Mouse (Mus musculus): ENCODE data around the gene Spata20. TPM values are rescaled to one million over a fixed set of nuclear protein-coding genes. Genes with fewer than 3 reads are reported as not detected.

Gene Spata20
- polyA plus RNA-seq, 1 experiment = not detected

DNA sequence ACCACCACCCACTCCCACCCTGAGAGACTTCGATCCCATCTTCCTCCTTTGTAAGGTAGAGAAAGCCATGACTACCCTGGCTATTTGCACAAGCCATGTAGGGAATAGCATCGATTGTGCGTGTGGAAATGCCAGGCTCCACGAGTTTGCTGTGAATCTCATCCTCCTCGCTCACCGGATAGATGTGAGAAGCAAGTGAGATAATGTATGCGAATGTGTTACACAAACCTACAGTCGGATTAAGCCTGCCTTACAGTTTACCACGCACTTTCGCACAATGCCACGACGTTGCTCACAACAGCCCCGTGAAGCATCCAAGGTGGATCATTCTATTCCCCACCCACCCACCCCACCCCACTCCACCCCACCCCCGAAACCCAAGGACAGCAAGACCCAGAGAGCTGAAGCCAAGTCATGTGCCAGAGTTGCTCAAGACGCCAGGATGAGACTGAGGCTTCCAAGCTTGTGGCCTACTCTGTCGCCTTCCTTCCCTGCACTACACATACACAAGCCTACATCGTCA lies 19.6 kb downstream of the Spata20 start:
- peaks cover 58% of the 10 kb centered on the region for H3K4me1 ChIP-seq (ENCODE audit: control insufficient read depth, insufficient read depth, low read length)
- H3K4me3 ChIP-seq (ENCODE audit: insufficient read depth, low read depth, low read length) = no peak overlapping the region
- no peak for TF ChIP-seq POLR2A (IDR thresholded peaks at IDR 0.05; ENCODE audit: insufficient read depth, low read depth, low read length)
- no peak for TF ChIP-seq CTCF (IDR thresholded peaks at IDR 0.05; ENCODE audit: insufficient read depth, low read depth, low read length)
- 59% methylated on average over 17 of the region's 17 CpGs for WGBS
- no peak overlapping the region for H3K27ac ChIP-seq (ENCODE audit: insufficient read depth, low read depth, low read length)

DNA sequence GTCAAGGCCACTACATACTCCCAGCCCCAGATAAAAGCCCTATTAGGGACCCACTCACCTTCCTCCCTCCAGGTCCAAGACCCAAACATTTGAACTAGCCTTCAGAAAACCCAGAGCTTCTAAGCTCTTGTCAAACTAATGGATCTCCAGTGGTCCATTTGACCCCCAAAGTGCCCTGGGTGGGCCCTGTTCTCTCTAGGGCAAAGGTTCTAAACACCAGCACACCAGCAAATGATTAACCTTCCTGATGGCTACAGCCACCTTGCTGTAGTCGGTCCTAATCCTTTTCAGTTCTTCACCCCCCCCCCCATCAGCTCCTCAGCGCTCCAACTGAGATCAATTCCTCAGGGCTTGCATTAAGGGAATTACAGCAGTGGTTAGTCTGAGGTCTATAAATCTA lies 21.8 kb downstream of the Spata20 start:
- H3K4me3 ChIP-seq (ENCODE audit: insufficient read depth, low read depth, low read length) = no peak overlapping the region
- no peak overlapping the region for H3K27ac ChIP-seq (ENCODE audit: insufficient read depth, low read depth, low read length)
- peaks cover 61% of the 10 kb centered on the region for H3K4me1 ChIP-seq (ENCODE audit: control insufficient read depth, insufficient read depth, low read length)
- TF ChIP-seq POLR2A (IDR thresholded peaks at IDR 0.05; ENCODE audit: insufficient read depth, low read depth, low read length) (no peak), CTCF (IDR thresholded peaks at IDR 0.05; ENCODE audit: insufficient read depth, low read depth, low read length) (no peak)
- WGBS = 58% methylated on average over 2 of the region's 2 CpGs

DNA sequence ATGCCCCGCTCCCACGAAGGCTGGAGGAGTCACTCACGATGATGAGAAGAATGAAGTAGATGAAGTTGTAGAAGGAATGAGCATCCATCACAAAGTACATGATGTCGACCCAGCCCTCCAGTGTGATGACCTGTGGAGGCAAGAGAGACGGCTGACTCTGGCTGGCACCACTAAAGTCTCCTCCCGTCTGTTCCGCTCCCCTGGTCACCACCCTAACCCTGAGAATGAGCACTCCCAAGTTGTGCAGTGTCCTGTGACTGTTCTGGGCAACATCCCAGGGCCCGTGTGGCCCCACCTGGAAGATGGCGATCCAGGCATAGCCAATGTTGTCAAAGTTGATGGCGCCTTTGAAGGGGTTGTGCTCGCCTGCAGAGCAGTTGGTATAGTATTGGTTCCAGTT lies 24.1 kb downstream of the Spata20 start:
- no peak overlapping the region for H3K27ac ChIP-seq (ENCODE audit: insufficient read depth, low read depth, low read length)
- peaks cover 50% of the 10 kb centered on the region for H3K4me1 ChIP-seq (ENCODE audit: control insufficient read depth, insufficient read depth, low read length)
- TF ChIP-seq CTCF (IDR thresholded peaks at IDR 0.05; ENCODE audit: insufficient read depth, low read depth, low read length) (no peak), POLR2A (IDR thresholded peaks at IDR 0.05; ENCODE audit: insufficient read depth, low read depth, low read length) (no peak)
- no peak overlapping the region for H3K4me3 ChIP-seq (ENCODE audit: insufficient read depth, low read depth, low read length)
- WGBS = 89% methylated on average over 11 of the region's 11 CpGs

DNA sequence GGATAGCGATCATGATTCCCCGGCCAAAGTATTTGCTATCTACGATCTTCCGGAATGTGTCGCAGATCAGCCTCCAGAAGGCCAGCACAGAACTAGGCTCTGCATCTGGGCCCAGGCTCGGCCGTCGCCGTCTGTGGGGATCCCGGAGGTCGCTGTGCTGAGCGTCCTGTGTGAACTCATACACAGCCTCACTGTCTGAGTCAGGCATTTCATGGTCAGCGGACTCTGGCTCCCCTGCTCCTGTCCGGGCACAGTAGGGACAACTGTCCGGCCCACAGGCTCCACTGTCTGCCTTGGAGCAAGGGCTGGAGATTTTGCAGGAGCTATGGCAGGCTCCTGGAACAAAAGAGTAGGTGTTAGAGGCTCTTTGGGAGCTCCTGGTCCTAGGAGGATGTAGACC lies 29.0 kb downstream of the Spata20 start:
- no peak overlapping the region for H3K27ac ChIP-seq (ENCODE audit: insufficient read depth, low read depth, low read length)
- 92% methylated on average over 15 of the region's 15 CpGs for WGBS

DNA sequence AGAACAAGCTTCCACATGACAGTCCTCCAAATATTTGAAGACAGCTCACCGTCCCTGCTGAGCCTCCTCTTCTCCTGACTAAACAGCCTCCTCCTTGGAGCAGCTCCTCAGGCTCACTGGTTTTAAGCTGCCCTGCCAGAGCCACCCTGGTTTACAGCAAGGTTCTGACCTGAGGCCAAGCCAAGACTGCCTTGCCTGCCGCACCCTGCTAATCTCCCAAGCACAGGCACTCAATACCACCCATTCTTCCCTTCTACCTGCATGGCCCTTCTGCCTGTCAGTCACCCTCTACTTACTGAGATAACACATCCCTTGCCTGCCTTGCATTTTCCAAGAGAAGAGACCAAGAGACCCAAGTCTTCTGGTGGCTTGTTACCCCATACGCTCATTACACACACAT lies 29.6 kb downstream of the Spata20 start:
- no peak overlapping the region for H3K4me3 ChIP-seq (ENCODE audit: insufficient read depth, low read depth, low read length)
- H3K4me1 ChIP-seq (ENCODE audit: control insufficient read depth, insufficient read depth, low read length) = peaks cover 54% of the 10 kb centered on the region
- H3K27ac ChIP-seq (ENCODE audit: insufficient read depth, low read depth, low read length) = no peak overlapping the region
- TF ChIP-seq CTCF (IDR thresholded peaks at IDR 0.05; ENCODE audit: insufficient read depth, low read depth, low read length) = no peak
- TF ChIP-seq POLR2A (IDR thresholded peaks at IDR 0.05; ENCODE audit: insufficient read depth, low read depth, low read length) = no peak
- WGBS = 63% methylated on average over 3 of the region's 3 CpGs

More for the DNA sequence above, 29.0 kb downstream of the Spata20 start:
- no peak for TF ChIP-seq CTCF (IDR thresholded peaks at IDR 0.05; ENCODE audit: insufficient read depth, low read depth, low read length)
- no peak for TF ChIP-seq POLR2A (IDR thresholded peaks at IDR 0.05; ENCODE audit: insufficient read depth, low read depth, low read length)
- Histone ChIP-seq H3K4me1 (ENCODE audit: control insufficient read depth, insufficient read depth, low read length) (peaks cover 52% of the 10 kb centered on the region), H3K4me3 (ENCODE audit: insufficient read depth, low read depth, low read length) (no peak overlapping the region)

DNA sequence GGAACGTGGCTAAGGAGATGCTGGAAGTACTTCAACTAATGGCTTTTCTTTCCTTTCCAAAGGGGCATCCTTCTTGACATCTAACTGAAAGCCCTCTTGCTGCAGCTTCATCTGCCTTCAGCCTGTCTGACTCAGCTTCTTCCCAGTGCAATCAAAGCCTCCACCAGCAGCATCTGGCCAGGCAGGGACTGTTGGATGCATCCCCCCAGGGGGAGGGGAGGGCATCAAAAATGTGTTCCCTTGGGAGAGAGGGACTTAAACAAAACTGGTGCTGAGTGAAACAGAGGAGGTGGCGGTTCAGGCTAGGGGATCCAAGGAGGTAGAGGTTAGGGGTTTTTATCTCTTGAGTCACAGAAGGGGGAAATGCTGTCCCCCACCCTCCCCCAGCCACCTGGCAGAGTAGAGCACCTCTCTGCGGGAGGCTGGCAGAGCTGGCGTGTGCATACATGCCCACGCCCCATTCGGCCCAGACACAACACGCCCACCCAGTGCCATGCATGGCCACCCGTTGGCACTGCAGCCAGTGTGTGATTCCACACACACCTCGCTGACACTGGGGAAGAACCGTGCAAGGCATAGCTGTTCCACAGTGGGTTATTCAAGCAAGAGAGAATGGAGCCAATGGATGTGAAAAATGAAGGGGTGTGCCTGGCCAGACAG lies 30.7 kb downstream of the Spata20 start:
- WGBS = 28% methylated on average over 10 of the region's 10 CpGs
- TF ChIP-seq CTCF (IDR thresholded peaks at IDR 0.05; ENCODE audit: insufficient read depth, low read depth, low read length) (no peak), POLR2A (IDR thresholded peaks at IDR 0.05; ENCODE audit: insufficient read depth, low read depth, low read length) (no peak)
- no peak overlapping the region for H3K4me3 ChIP-seq (ENCODE audit: insufficient read depth, low read depth, low read length)
- no peak overlapping the region; the same call in 1 of the 2 replicates for H3K27ac ChIP-seq (ENCODE audit: insufficient read depth, low read depth, low read length)
- peaks cover 57% of the 10 kb centered on the region for H3K4me1 ChIP-seq (ENCODE audit: control insufficient read depth, insufficient read depth, low read length)

DNA sequence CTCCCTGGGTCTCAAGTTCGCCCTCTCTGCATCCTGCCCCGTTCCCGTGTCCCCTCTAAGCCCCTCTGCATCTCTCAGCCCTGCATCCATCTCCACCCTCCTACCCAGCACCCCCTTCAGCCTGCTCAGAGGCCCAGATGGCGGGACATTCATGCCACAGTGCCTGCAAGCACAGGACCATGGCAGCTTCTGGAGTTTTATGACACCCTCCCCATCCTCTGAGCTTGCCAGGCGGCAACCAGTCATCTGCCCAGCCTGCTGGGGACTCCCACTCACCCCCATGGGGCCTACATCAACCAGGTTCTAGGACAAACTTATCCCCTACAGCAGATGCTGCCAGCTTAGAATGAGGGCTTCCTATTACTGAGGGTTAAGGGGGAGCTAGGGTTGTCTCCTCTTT lies 31.2 kb downstream of the Spata20 start:
- 72% methylated on average over 5 of the region's 5 CpGs for WGBS
- H3K4me1 ChIP-seq (ENCODE audit: control insufficient read depth, insufficient read depth, low read length) = peaks cover 59% of the 10 kb centered on the region
- no peak for TF ChIP-seq POLR2A (IDR thresholded peaks at IDR 0.05; ENCODE audit: insufficient read depth, low read depth, low read length)
- TF ChIP-seq CTCF (IDR thresholded peaks at IDR 0.05; ENCODE audit: insufficient read depth, low read depth, low read length) = no peak
- no peak overlapping the region; the same call in 1 of the 2 replicates for H3K27ac ChIP-seq (ENCODE audit: insufficient read depth, low read depth, low read length)
- H3K4me3 ChIP-seq (ENCODE audit: insufficient read depth, low read depth, low read length) = no peak overlapping the region

DNA sequence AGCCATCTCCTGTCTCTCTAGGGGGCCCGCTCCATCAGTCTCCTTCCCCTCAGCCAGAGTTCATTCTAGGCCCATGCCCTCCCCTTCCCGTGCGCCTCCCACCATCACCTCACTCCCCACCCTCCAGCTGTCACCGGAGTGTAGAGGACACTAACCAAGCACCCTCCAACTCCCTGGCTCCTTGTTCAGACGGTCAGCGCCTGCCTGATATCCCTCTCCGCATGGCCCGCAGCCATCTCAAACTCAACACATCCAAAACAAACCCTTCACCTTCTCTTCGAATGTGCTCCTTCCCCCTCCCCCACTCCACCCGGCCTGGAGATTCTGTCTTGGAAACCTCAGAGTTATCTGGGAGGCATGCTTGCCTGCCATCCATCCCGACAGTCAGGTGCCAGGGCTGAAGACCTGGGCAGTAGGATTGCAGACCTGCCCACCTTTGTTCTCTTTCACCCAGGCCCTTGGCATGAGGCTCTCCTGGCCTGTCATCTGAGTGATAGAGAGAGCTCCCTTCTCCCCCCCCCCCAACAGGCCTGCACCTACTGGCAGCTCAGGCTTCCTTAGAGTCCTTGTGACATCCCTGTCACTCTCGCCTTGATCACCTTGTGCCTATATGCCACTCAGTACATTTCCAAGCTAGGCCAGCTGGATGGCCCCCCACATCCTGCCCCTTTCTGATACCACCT lies 34.7 kb downstream of the Spata20 start:
- Histone ChIP-seq H3K4me1 (ENCODE audit: control insufficient read depth, insufficient read depth, low read length) (peaks cover 58% of the 10 kb centered on the region), H3K4me3 (ENCODE audit: insufficient read depth, low read depth, low read length) (no peak overlapping the region), H3K27ac (ENCODE audit: insufficient read depth, low read depth, low read length) (no peak overlapping the region)
- no peak for TF ChIP-seq POLR2A (IDR thresholded peaks at IDR 0.05; ENCODE audit: insufficient read depth, low read depth, low read length)
- TF ChIP-seq CTCF (IDR thresholded peaks at IDR 0.05; ENCODE audit: insufficient read depth, low read depth, low read length) = no peak
- WGBS = 72% methylated on average over 12 of the region's 12 CpGs

DNA sequence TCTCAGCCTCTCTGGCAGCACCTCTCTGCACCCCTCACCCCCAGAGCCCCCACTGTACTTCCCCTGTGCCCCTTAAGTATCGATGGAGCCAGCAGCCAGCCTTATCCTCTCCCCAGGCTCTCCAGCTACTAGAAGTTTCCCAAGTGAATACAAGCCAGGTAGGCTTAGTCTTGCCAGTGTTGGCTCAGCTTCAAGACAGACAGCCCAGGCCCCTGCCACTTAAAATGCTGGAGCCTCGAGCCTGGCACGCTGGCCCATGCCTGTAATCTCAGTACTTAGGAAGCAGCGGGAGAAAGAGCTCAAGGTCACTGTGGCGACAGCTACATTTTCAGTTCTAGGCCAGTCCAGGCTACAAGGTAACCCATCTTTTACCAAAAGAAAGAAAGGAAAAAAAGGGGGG lies 36.1 kb downstream of the Spata20 start:
- no peak for TF ChIP-seq POLR2A (IDR thresholded peaks at IDR 0.05; ENCODE audit: insufficient read depth, low read depth, low read length)
- TF ChIP-seq CTCF (IDR thresholded peaks at IDR 0.05; ENCODE audit: insufficient read depth, low read depth, low read length) = no peak
- H3K4me3 ChIP-seq (ENCODE audit: insufficient read depth, low read depth, low read length) = no peak overlapping the region
- H3K27ac ChIP-seq (ENCODE audit: insufficient read depth, low read depth, low read length) = no peak overlapping the region
- 53% methylated on average over 5 of the region's 5 CpGs for WGBS
- peaks cover 50% of the 10 kb centered on the region for H3K4me1 ChIP-seq (ENCODE audit: control insufficient read depth, insufficient read depth, low read length)

Measured in olfactory bulb, adult 2 months (tissue).